Mouse (Mus musculus) spleen, embryonic (tissue): Measurements from ENCODE around the gene Il24.

Experiments used
- CTCF ChIA-PET: fragments of 350-600 bp; sonication (Branson Sonifier 250); formaldehyde crosslinking; loops from one replicate; lab custom pipeline; 2022; lab: Charles Lee

Gene Il24

DNA sequence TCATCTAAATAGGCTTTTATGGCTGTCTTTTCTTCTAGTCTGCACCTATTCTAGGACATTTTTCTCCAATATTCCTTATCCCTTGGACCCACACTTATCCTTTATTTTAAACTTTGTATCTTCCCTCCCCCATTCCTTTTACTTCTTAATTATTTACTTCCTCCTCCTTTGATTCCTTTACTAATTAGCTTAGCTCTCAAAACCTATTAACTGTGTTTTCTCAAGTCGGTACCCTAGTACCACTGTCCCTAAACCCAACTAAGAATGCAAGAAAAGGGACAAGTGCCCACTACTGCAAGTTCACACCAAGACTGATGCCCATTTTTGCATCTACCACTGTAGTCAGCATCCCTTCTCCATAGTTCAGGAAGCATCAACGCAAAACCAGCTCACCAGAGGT is 31.5 kb downstream of the Il24 start:
- CTCF ChIA-PET = interaction anchor here (0.8 kb wide), 1 partner anchor 9 kb away, joined by 3 read pairs; no protein-coding TSS in a partner anchor

DNA sequence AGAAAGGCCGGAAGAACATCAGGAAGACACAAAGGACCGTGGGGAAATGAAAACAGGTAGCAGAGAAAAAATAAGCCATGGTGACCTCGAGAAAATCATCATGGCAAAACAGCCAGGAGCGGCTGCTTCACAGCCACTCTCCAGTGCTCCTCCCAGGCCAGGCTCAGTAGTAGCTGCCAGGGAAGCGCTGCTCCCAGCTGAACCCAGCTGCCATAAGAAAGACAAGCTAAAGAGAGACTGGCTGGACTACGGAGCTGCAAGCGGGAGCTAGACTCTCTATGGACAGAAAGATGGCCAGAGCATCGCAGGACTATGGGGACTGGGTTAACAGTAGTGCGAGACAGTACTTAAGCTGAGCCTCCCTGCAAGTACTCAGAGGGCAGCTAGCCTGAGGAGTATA is 32.4 kb downstream of the Il24 start:
- CTCF ChIA-PET = interaction anchor here (0.8 kb wide), 1 partner anchor 10 kb away, joined by 3 read pairs; no protein-coding TSS in a partner anchor

DNA sequence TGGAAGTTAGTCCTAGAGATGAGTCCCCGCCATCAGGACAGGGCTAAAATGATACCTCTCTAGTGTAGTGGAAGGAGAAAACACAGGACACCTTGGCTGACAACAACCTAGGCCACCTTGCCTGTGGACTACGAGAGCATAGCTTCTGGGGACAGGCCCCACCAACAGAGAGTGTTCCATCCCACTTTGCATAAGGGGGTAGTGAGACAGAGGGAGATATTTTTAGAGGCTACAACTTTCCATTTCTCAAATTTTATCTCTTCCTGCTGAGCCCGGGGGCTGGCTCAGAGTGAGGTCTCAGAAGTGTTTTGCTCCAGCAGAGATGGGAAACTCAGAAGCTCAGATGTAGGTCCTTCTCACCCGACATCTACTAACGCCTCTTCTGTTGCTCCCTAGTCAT is 36.8 kb downstream of the Il24 start:
- CTCF ChIA-PET = no interaction called here

- CTCF ChIA-PET = no interaction called here
Observed at GRCm38 (mm10) chr1:130849530-130850214, 37.6 kb downstream of the Il24 start.

- CTCF ChIA-PET = interaction anchor here (0.5 kb wide), 1 partner anchor 60 kb away, joined by 3 read pairs; no protein-coding TSS in a partner anchor
Observed at GRCm38 (mm10) chr1:130844516-130844915, 42.7 kb downstream of the Il24 start.

DNA sequence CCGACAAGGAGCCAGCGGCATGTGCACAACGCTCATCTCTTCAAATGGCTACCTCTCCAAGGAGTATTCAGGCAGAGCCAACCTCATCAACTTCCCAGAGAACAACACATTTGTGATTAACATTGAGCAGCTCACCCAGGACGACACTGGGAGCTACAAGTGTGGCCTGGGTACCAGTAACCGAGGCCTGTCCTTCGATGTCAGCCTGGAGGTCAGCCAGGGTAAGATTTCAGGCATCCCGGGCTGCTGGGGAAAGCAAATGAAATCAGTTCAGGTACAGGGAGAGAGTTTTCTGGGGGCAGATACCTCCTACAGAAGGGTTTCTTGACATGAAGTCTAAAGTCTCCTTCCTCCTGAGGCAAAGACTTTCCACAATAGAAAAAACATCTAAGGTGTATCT is 45.6 kb downstream of the Il24 start:
- CTCF ChIA-PET = no interaction called here

GRCm38 (mm10) chr1:130840599-130841379 is 46.5 kb downstream of the Il24 start:
- CTCF ChIA-PET = no interaction called here

DNA sequence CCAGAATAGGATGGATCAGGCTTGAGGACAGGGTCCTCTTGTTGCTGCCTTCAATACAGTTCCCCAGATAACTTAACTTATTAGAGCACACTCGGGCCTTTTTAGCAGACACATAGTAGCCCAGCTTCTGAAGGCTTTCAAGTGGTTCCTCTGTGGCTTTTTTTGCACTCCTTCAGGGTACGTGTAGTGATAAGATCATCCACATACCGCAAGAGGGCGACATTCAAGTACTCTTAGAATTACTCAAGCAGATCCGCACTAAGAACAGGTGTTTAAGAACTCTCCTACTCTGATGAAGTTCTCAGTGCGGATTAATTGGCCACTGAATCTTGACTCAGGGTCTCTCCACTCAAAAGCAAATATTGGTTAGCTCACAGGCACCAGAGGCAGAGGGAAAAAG is 49.0 kb downstream of the Il24 start:
- CTCF ChIA-PET = interaction anchor here (1.5 kb wide), 1 partner anchor 9 kb away, joined by 9 read pairs; no protein-coding TSS in a partner anchor

- CTCF ChIA-PET = interaction anchor here (0.6 to 1.0 kb wide), 3 partner anchors 17 to 43 kb away, joined by 3 to 6 read pairs (median 3); no protein-coding TSS in a partner anchor
Observed at GRCm38 (mm10) chr1:130835161-130835936, 51.9 kb downstream of the Il24 start.

DNA sequence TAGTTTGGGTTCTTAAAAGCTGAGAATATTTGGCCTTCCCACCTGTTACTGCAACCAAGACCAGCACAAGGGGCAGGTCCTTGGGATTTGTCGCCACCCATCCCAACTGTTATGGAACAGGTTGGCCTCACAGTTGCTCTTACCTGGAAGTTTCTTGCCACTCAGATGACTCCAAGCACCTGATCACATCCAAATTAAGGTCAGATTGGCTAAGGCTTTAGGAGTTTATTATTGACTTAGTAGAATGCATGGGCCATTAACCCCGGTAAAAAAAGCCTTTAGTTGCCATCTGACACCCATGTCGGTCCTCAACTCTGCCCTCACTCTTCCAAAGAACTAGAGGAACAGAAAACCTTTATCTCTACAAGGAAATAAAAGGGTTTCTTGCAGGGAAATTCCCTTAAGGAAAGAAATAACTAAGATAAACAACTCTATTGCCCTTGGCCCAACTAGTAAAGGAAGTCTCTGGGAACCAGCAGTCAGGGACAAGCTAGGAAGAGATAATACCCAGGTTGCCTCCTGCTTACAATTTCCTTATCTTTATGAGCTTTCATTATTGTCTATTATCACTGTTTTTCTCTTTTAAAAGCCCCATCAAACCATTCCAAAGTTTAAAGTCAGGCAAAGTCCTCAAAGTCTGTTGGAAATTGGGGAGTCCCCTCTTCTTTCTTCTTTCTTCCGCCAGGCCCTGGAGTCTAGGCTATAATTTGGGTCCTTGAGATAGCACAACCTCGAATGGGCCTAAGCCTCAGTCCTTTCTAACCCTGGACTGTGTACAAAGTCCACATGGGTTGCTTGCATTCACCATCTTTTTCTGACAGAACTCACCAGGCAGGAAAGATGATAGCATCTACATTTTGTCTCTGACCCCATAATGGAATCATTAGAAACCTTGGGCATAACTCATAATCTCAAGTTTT is 54.8 kb downstream of the Il24 start:
- CTCF ChIA-PET = interaction anchor here (0.7 to 0.9 kb wide), 2 partner anchors 151 to 226 kb away, joined by 3 to 32 read pairs; no protein-coding TSS in a partner anchor
